Mouse (Mus musculus) cortical plate, adult 2 months (tissue): Measurements from ENCODE around the gene Pih1d3. TPM values are rescaled to one million over a fixed set of nuclear protein-coding genes. Genes with fewer than 3 reads are reported as not detected.

Source experiments
- H3K27ac ChIP-seq: fragments of 200-500 bp; 2 replicates; pipeline ENCODE4 v1.5.1; 2012; ENCODE audit warnings: low read length, control low read depth, inconsistent platforms; ENCODE audit not compliant: insufficient read depth
- H3K4me1 ChIP-seq: fragments of 200-500 bp; 2 replicates; pipeline ENCODE4 v1.6.1; 2011; ENCODE audit warnings: low read length; ENCODE audit not compliant: control insufficient read depth, insufficient read depth
- H3K4me3 ChIP-seq: fragments of 200-500 bp; 2 replicates; pipeline ENCODE4 v1.5.1; 2011; ENCODE audit warnings: mild to moderate bottlenecking, low read length, control low read depth; ENCODE audit not compliant: insufficient read depth
- CTCF ChIP-seq: fragments of 200-500 bp; IDR thresholded peaks from 2 replicates; pipeline ENCODE4 v1.5.1; 2011; ENCODE audit warnings: mild to moderate bottlenecking, control low read depth, low read length; ENCODE audit not compliant: insufficient read depth; ENCODE audit errors: extremely low read depth
- POLR2A ChIP-seq: fragments of 200-500 bp; IDR thresholded peaks from 2 replicates; pipeline ENCODE4 v1.6.1; 2011; ENCODE audit warnings: mild to moderate bottlenecking, low read length, control low read depth; ENCODE audit not compliant: insufficient read depth; ENCODE audit errors: extremely low read depth
- polyA plus RNA-seq: library from polyadenylated mRNA; depleted of rRNA; stranded (reverse); fragments of >200 nt; gene quantifications from 2 replicates; pipeline ENCODE4 v1.2.3, GENCODE M21; 2012; rRNA removed

Pih1d3 gene
- polyA plus RNA-seq, 1 experiment = not detected

DNA sequence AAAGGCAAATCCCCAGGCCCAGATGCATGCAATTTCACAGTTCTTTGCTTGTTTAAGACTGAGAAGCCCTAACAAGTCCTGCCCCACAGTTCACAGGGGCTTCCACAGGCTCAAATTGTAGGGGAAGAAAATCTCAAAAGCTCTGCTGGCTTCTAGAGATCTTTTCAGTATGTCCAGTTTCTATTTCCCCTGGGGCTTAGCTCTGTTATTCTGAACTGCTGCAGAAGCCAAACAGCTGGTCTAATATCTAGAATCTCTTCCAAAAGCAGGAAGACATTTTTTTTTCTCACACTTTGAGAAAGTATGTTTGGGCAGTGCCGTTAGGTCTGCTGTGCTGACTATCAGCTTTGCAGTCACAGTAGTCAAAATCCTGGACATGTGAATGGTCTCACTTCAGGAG lies 7.8 kb upstream of the Pih1d3 start:
- TF ChIP-seq POLR2A = no peak
- no peak for TF ChIP-seq CTCF
- Histone ChIP-seq H3K4me3 (no peak overlapping the region), H3K4me1 (no peaks in the 10 kb centered on the region), H3K27ac (no peak overlapping the region)

DNA sequence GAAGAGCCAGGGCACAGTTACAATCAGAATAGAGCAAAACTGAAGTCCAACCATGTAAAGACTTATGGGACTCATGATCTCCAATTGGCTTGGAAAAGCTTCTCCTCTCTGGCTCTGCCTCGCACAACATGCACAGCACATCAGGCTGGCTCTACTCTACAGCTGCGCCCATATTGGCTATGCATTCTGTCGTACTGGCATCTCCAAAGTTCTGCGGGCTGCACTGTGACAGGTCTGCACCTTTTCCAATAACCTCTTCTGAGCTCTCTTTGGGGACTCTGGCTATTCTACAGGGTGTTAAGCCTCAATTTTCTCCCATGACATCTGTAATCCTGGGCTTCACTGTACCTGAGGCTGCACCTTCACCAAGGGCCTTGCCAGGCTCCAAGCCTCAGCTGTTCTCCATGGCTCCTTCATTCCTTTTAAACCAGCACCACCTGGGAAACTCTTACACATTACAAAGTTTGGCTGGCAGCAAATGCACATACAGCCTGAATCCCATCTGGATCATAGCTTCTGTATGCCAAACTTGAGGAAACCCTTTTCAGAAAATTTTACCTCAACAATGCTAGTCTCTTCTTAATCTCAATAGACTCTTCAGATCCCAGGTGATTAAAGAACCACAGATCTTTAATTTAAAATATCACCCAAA lies 1.9 kb upstream of the Pih1d3 start:
- TF ChIP-seq CTCF (no peak), POLR2A (no peak)
- H3K4me3 ChIP-seq = no peak overlapping the region

DNA sequence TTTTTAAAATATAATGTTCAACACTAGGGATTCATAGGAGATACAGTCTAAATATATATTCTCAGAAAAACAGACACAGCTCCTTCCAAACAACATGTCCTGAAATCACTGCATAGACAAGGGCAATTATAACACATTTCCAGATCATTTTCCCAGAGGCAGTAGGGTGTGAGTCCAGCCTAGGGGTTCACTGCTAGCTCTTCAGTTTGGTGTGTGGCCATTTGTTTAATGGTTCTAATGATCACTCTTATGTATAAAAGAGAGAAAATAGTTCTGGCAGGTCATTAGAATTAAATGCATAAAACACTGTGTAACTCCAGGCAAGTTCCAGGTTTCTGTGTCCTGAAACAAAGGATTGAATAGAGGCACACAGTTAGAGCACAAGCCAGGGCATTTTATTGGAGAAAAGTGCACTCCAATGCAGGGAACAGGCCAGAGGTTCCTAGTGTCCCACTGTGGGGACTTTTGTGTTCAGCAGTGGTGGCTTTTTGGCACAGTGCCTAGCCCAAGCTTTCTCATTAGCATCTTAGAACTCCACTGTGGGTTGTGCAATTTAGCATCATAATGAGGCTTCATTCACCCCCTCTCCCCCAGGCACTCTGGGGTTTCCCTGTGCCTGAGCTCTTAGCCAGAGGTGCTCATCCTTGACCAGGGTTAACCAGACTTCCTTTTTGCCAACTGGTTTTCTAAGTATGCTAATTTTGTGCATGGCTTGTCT lies 10.8 kb downstream of the Pih1d3 start:
- TF ChIP-seq POLR2A (no peak), CTCF (no peak)
- H3K4me1 ChIP-seq = no peaks in the 10 kb centered on the region
- H3K4me3 ChIP-seq = no peak overlapping the region
- no peak overlapping the region for H3K27ac ChIP-seq

More for the DNA sequence above, 1.9 kb upstream of the Pih1d3 start:
- Histone ChIP-seq H3K4me1 (no peaks in the 10 kb centered on the region), H3K27ac (no peak overlapping the region)

DNA sequence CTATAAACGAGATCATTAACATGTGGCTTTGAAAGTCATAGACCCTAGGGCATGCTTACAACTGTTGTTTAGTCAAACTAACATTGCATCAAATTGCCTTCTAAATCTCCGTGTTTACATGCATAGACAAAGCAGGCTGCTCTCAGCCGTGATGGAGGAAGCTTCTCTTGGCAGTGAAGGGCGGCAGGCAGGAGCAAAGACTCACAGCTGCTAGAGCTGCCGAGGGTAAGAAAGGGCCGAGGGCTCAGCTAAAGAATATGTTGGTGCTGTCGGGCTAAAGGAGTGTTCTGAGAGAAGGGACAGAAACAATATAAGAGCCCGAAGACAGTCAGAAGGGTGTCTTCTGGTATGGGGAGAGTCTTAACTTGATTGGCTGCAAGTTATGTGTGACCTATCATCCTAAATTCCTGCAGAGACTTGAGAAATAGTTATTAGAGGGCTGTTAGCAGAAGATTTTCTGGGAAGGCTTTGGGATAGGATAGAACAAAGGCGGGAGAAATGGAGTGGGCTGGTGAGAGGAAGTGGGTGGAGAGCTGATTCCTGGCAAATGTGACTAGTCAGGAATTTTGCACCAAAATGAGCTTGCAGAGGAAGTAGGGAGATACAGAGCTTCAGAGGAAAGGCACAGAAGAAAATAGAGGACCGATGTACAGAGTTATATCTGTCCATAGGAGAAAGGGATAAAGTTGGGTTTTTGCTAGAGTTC lies 37.7 kb downstream of the Pih1d3 start:
- Histone ChIP-seq H3K4me3 (no peak overlapping the region), H3K4me1 (peaks cover 2% of the 10 kb centered on the region; the same call in 1 of the 2 replicates)
- no peak for TF ChIP-seq CTCF
- TF ChIP-seq POLR2A = no peak

More for the DNA sequence above, 37.7 kb downstream of the Pih1d3 start:
- H3K27ac ChIP-seq = peak overlapping the region; percentile 81; the same call in 1 of the 2 replicates

Other genes with a start within 250 kb of the Pih1d3 start
- not detected in 2 replicates for gene AC153137.1, start 244.9 kb upstream of the Pih1d3 start, polyA plus RNA-seq
- gene Lgsn, start 46.4 kb upstream of the Pih1d3 start, polyA plus RNA-seq = not detected in 2 replicates
- not detected in 2 replicates for gene 4931428L18Rik, start 154 bp upstream of the Pih1d3 start, polyA plus RNA-seq